Mouse (Mus musculus): ENCODE measurements around the gene Ntn4. TPM values are rescaled to one million over a fixed set of nuclear protein-coding genes. Genes with fewer than 3 reads are reported as not detected.
A peak's percentile ranks its signal among the peaks of the same experiment; 100 is the strongest.
"Not testable (repeated sequence)": the region's sequence is repeated elsewhere in the genome, so short reads cannot be mapped to it uniquely, and the experiment has no call there.

The Ntn4 gene
- polyA plus RNA-seq, 1 experiment from 2014 or later, result 1.3 TPM

GRCm38 (mm10) chr10:93672646-93673479 lies 32.4 kb downstream of the Ntn4 start:
- 83% methylated on average over 22 of the region's 22 CpGs for WGBS
- H3K27me3 ChIP-seq, result no peaks in the 10 kb centered on the region
- no peaks in the 10 kb centered on the region; the same call in 1 of the 2 replicates for H3K4me1 ChIP-seq
- H3K4me2 ChIP-seq (replicated peaks), result no peak overlapping the region
- H3K27ac ChIP-seq (replicated peaks), result no peak overlapping the region
- no peaks in the 10 kb centered on the region for H3K36me3 ChIP-seq
- no peak overlapping the region for H3K9ac ChIP-seq (replicated peaks)
- no peak overlapping the region for H3K4me3 ChIP-seq
- no peaks in the 10 kb centered on the region for H3K9me3 ChIP-seq
- no peak for ATAC-seq (replicated peaks)

GRCm38 (mm10) chr10:93679191-93680007 lies 38.9 kb downstream of the Ntn4 start:
- 50% methylated on average over 19 of the region's 19 CpGs for WGBS
- no peak overlapping the region for H3K4me3 ChIP-seq
- H3K27me3 ChIP-seq, result no peaks in the 10 kb centered on the region
- peak overlapping the region; percentile 13; the same call in 1 of the 2 replicates for H3K27ac ChIP-seq (replicated peaks)
- H3K9ac ChIP-seq (replicated peaks), result peak overlapping the region; percentile 22; the same call in 1 of the 2 replicates
- H3K4me1 ChIP-seq, result peaks cover 32% of the 10 kb centered on the region
- no peaks in the 10 kb centered on the region for H3K36me3 ChIP-seq
- no peaks in the 10 kb centered on the region for H3K9me3 ChIP-seq
- no peak; the same call in 1 of the 2 replicates for ATAC-seq (replicated peaks)
- peak overlapping the region; percentile 8; the same call in 1 of the 2 replicates for H3K4me2 ChIP-seq (replicated peaks)

GRCm38 (mm10) chr10:93680680-93681377 lies 40.3 kb downstream of the Ntn4 start:
- H3K9ac ChIP-seq (replicated peaks), result no peak overlapping the region
- peak; percentile 81 for ATAC-seq (replicated peaks)
- 46% methylated on average over 6 of the region's 6 CpGs for WGBS
- H3K27me3 ChIP-seq, result no peaks in the 10 kb centered on the region
- no peaks in the 10 kb centered on the region for H3K9me3 ChIP-seq
- H3K27ac ChIP-seq (replicated peaks), result peak overlapping the region; percentile 44; the same call in 1 of the 2 replicates
- H3K4me3 ChIP-seq, result no peak overlapping the region
- H3K36me3 ChIP-seq, result no peaks in the 10 kb centered on the region
- H3K4me1 ChIP-seq, result peaks cover 32% of the 10 kb centered on the region
- H3K4me2 ChIP-seq (replicated peaks), result no peak overlapping the region

- no peaks in the 10 kb centered on the region for H3K27me3 ChIP-seq
- H3K27ac ChIP-seq (replicated peaks), result no peak overlapping the region
- no peak overlapping the region for H3K9ac ChIP-seq (replicated peaks)
- ATAC-seq (replicated peaks), result no peak
- H3K36me3 ChIP-seq, result no peaks in the 10 kb centered on the region
- H3K4me2 ChIP-seq (replicated peaks), result no peak overlapping the region
- no peaks in the 10 kb centered on the region for H3K9me3 ChIP-seq
- peaks cover 32% of the 10 kb centered on the region for H3K4me1 ChIP-seq
- H3K4me3 ChIP-seq, result no peak overlapping the region
- WGBS, result 93% methylated on average over 18 of the region's 18 CpGs
Observed at GRCm38 (mm10) chr10:93682185-93682747, 41.8 kb downstream of the Ntn4 start.

- Histone ChIP-seq H3K9me3 (no peaks in the 10 kb centered on the region), H3K27ac (replicated peaks) (no peak overlapping the region), H3K4me2 (replicated peaks) (no peak overlapping the region), H3K27me3 (no peaks in the 10 kb centered on the region), H3K36me3 (no peaks in the 10 kb centered on the region), H3K9ac (replicated peaks) (no peak overlapping the region), H3K4me1 (peaks cover 31% of the 10 kb centered on the region), H3K4me3 (no peak overlapping the region)
- 88% methylated on average over 7 of the region's 7 CpGs for WGBS
- ATAC-seq (replicated peaks), result no peak
Observed at GRCm38 (mm10) chr10:93683185-93683584, 42.7 kb downstream of the Ntn4 start.

- peaks cover 24% of the 10 kb centered on the region for H3K4me1 ChIP-seq
- no peak overlapping the region for H3K27ac ChIP-seq (replicated peaks)
- no peaks in the 10 kb centered on the region for H3K9me3 ChIP-seq
- ATAC-seq (replicated peaks), result no peak
- H3K36me3 ChIP-seq, result no peaks in the 10 kb centered on the region
- no peak overlapping the region for H3K4me2 ChIP-seq (replicated peaks)
- H3K9ac ChIP-seq (replicated peaks), result no peak overlapping the region
- 90% methylated on average over 4 of the region's 4 CpGs for WGBS
- no peak overlapping the region for H3K4me3 ChIP-seq
- H3K27me3 ChIP-seq, result no peaks in the 10 kb centered on the region
Observed at GRCm38 (mm10) chr10:93683896-93684295, 43.4 kb downstream of the Ntn4 start.

GRCm38 (mm10) chr10:93685416-93685815 lies 44.9 kb downstream of the Ntn4 start:
- H3K9ac ChIP-seq (replicated peaks); H3K9me3 ChIP-seq; H3K4me1 ChIP-seq; H3K4me2 ChIP-seq (replicated peaks); H3K4me3 ChIP-seq; ATAC-seq (replicated peaks); H3K27ac ChIP-seq (replicated peaks); H3K27me3 ChIP-seq; H3K36me3 ChIP-seq: not testable (repeated sequence)
- 96% methylated on average over 3 of the region's 3 CpGs for WGBS

GRCm38 (mm10) chr10:93686579-93686978 lies 46.1 kb downstream of the Ntn4 start:
- ATAC-seq (replicated peaks), result no peak
- no peak overlapping the region for H3K9ac ChIP-seq (replicated peaks)
- H3K27ac ChIP-seq (replicated peaks), result no peak overlapping the region
- no peaks in the 10 kb centered on the region for H3K9me3 ChIP-seq
- H3K4me2 ChIP-seq (replicated peaks), result no peak overlapping the region
- no peaks in the 10 kb centered on the region for H3K27me3 ChIP-seq
- H3K36me3 ChIP-seq, result no peaks in the 10 kb centered on the region
- 98% methylated on average over 6 of the region's 6 CpGs for WGBS
- no peak overlapping the region for H3K4me3 ChIP-seq
- peaks cover 5% of the 10 kb centered on the region; the same call in 1 of the 2 replicates for H3K4me1 ChIP-seq

GRCm38 (mm10) chr10:93687781-93688180 lies 47.3 kb downstream of the Ntn4 start:
- 89% methylated on average over 3 of the region's 3 CpGs for WGBS
- H3K27ac ChIP-seq (replicated peaks), result no peak overlapping the region
- H3K4me1 ChIP-seq, result peaks cover 9% of the 10 kb centered on the region; the same call in 1 of the 2 replicates
- H3K36me3 ChIP-seq, result no peaks in the 10 kb centered on the region
- no peak for ATAC-seq (replicated peaks)
- no peak overlapping the region for H3K4me2 ChIP-seq (replicated peaks)
- no peak overlapping the region for H3K9ac ChIP-seq (replicated peaks)
- H3K27me3 ChIP-seq, result no peaks in the 10 kb centered on the region
- H3K4me3 ChIP-seq, result no peak overlapping the region
- H3K9me3 ChIP-seq, result no peaks in the 10 kb centered on the region

- WGBS, result 89% methylated on average over 26 of the region's 26 CpGs
- H3K4me2 ChIP-seq (replicated peaks), result no peak overlapping the region
Observed at GRCm38 (mm10) chr10:93688306-93689171, 48.1 kb downstream of the Ntn4 start.

GRCm38 (mm10) chr10:93691344-93691743 lies 50.9 kb downstream of the Ntn4 start:
- Histone ChIP-seq H3K4me1 (peaks cover 15% of the 10 kb centered on the region), H3K36me3 (no peaks in the 10 kb centered on the region), H3K4me2 (replicated peaks) (no peak overlapping the region), H3K27me3 (no peaks in the 10 kb centered on the region), H3K9ac (replicated peaks) (no peak overlapping the region), H3K9me3 (no peaks in the 10 kb centered on the region), H3K27ac (replicated peaks) (no peak overlapping the region; the same call in 1 of the 2 replicates), H3K4me3 (no peak overlapping the region)
- WGBS, result 29% methylated on average over 11 of the region's 11 CpGs
- no peak for ATAC-seq (replicated peaks)

More at GRCm38 (mm10) chr10:93688306-93689171, 48.1 kb downstream of the Ntn4 start:
- H3K9me3 ChIP-seq, result no peaks in the 10 kb centered on the region
- H3K36me3 ChIP-seq, result no peaks in the 10 kb centered on the region
- ATAC-seq (replicated peaks), result no peak
- H3K9ac ChIP-seq (replicated peaks), result no peak overlapping the region
- H3K27me3 ChIP-seq, result no peaks in the 10 kb centered on the region
- peaks cover 9% of the 10 kb centered on the region; the same call in 1 of the 2 replicates for H3K4me1 ChIP-seq
- H3K27ac ChIP-seq (replicated peaks), result no peak overlapping the region
- H3K4me3 ChIP-seq, result no peak overlapping the region
